In genomic region chr10:85598603-85599542, GRCm38 (mm10) we compare ENCODE assay signal across 9 mouse cellular contexts.
DNase-seq lines count a peak whose midpoint lies in the region; ATAC-seq lines count a peak whose summit lies in the region.
"Had no signal": no experiment of that assay in that cellular context is flagged by ENCODE, and none has a peak within 500 bp of the region (broad histone marks: within the 10 kb centered on the region; RNA-seq: fewer than 3 reads in every experiment).

No protein-coding gene starts in this region.

- no peaks in the 10 kb centered on the region for H3K9me3 ChIP-seq in heart, embryonic 14.5 days (ENCODE audit: control insufficient read depth, low read length)
- H3K9me3 ChIP-seq in liver, embryonic 11.5 days (ENCODE audit: control insufficient read depth, low read length), result no peaks in the 10 kb centered on the region

- no peaks in the 10 kb centered on the region for H3K36me3 ChIP-seq in heart, embryonic 14.5 days (ENCODE audit: control insufficient read depth, insufficient read depth, low read length)
- H3K36me3 ChIP-seq in liver, embryonic 11.5 days (ENCODE audit: control insufficient read depth, insufficient read depth, low read length), result no peaks in the 10 kb centered on the region

- peaks cover 0 to 5% of the 10 kb centered on the region in 2 experiments; a peak in 2 of 4 replicates for H3K4me1 ChIP-seq in heart, embryonic 14.5 days (ENCODE audit: control insufficient read depth in 2 of 2, insufficient read depth in 2 of 2, low read length in 2 of 2)
- H3K4me1 ChIP-seq in liver, embryonic 11.5 days (replicated peaks; ENCODE audit: control insufficient read depth, insufficient read depth, low read length), result no peaks in the 10 kb centered on the region

- H3K9ac ChIP-seq in heart, embryonic 14.5 days (ENCODE audit: low read length), result peak overlapping the region; percentile 48
- H3K9ac ChIP-seq in liver, embryonic 11.5 days (ENCODE audit: low read depth, low read length), result peak overlapping the region; percentile 43; the same call in 1 of the 2 replicates

- H3K4me3 ChIP-seq in heart, embryonic 14.5 days (ENCODE audit: control insufficient read depth in 1 of 2, insufficient read depth in 1 of 2, low read depth in 1 of 2, low read length in 2 of 2), result peak overlapping the region; percentile 40 to 41
- peak overlapping the region; percentile 43 for H3K4me3 ChIP-seq in liver, embryonic 11.5 days (ENCODE audit: low read depth, low read length)
- H3K4me3 ChIP-seq: erythroblast, embryonic 14.5 days had no signal

- peak overlapping the region; percentile 73 for H3K4me2 ChIP-seq in heart, embryonic 14.5 days (ENCODE audit: low read length)
- H3K4me2 ChIP-seq in liver, embryonic 11.5 days, result peak overlapping the region; percentile 67

- peak; percentile 36; the same call in 1 of the 2 replicates for ATAC-seq in heart, embryonic 14.5 days (ENCODE audit: insufficient number of reproducible peaks, insufficient read depth, low FRiP score, low read depth)
- ATAC-seq in liver, embryonic 11.5 days (replicated peaks; ENCODE audit: low FRiP score), result 0 out of 2 replicates have a peak, but pooled peaks have one; percentile 29

- H3K27ac ChIP-seq in heart, embryonic 14.5 days (replicated peaks in 1 of 2; ENCODE audit: control insufficient read depth in 1 of 2, insufficient read depth in 1 of 2, low read depth in 2 of 2, low read length in 2 of 2), result no peak overlapping the region
- H3K27ac ChIP-seq in liver, embryonic 11.5 days (ENCODE audit: low read depth, low read length), result no peak overlapping the region

- H3K27me3 ChIP-seq in heart, embryonic 14.5 days (ENCODE audit: control insufficient read depth, insufficient read depth, low read length), result peaks cover 16% of the 10 kb centered on the region; the same call in 1 of the 2 replicates
- peaks cover 11% of the 10 kb centered on the region for H3K27me3 ChIP-seq in liver, embryonic 11.5 days (replicated peaks; ENCODE audit: control insufficient read depth, insufficient read depth, low read length)

- peak; percentile 44 for DNase-seq in adrenal gland, postnatal 14 days
- no peak for DNase-seq in adrenal gland, postnatal 4 days (ENCODE audit: low spot score in 2 of 2)
- peak; percentile 15 to 26 for DNase-seq in right cerebral cortex, adult 2 months (ENCODE audit: low spot score in 2 of 2)
- no peak for DNase-seq in right cerebral cortex, adult 18-20 months
- DNase-seq in liver, embryonic 11.5 days (ENCODE audit: low spot score), result no peak
- peak; percentile 72 for DNase-seq in retina, postnatal 1 day
- no peak for DNase-seq in layer of hippocampus, postnatal 36 days

- WGBS in heart, embryonic 14.5 days, result 3% methylated on average over 34 of the region's 41 CpGs
- 4% methylated on average over 41 of the region's 41 CpGs for WGBS in liver, embryonic 11.5 days

Comparison
In these comparisons a context has a peak if more than half of its experiments do, and no peak if none do; other contexts are left out.
1. DNase-seq: peak in adrenal gland, postnatal 14 days (single experiment), right cerebral cortex, adult 2 months (2 of 2) and retina, postnatal 1 day (single experiment); none in adrenal gland, postnatal 4 days (0 of 2), right cerebral cortex, adult 18-20 months (single experiment), liver, embryonic 11.5 days (single experiment) and layer of hippocampus, postnatal 36 days (0 of 2).